Mouse (Mus musculus) stomach, postnatal 0 days (tissue): Measurements from ENCODE around the gene Ptpn22.
A peak's percentile ranks its signal among the peaks of the same experiment; 100 is the strongest.
"Not testable (repeated sequence)": the region's sequence is repeated elsewhere in the genome, so short reads cannot be mapped to it uniquely, and the experiment has no call there.

ENCODE experiments used
- CTCF ChIP-seq: IDR thresholded peaks from 2 replicates; pipeline ENCODE4 v1.5.1; 2016; ENCODE audit warnings: antibody characterized with exemption, low read depth, mild to moderate bottlenecking, moderate library complexity
- EP300 ChIP-seq: optimal IDR thresholded peaks from 2 replicates; pipeline ENCODE3; 2016; ENCODE audit warnings: antibody characterized with exemption

GRCm38 (mm10) chr3:103830681-103831080 is 28.9 kb upstream of the Ptpn22 start:
- TF ChIP-seq CTCF, result peak; percentile 32
- TF ChIP-seq EP300, result not testable (repeated sequence)
